25 mouse cellular contexts compared by ENCODE assay signal in genomic region chr5:89578678-89579077, GRCm38 (mm10). TPM values are rescaled to one million over a fixed set of nuclear protein-coding genes. Genes with fewer than 3 reads are reported as not detected.
DNase-seq lines count a peak whose midpoint lies in the region; ATAC-seq and TF ChIP-seq lines count a peak whose summit lies in the region.
"Had no signal": no experiment of that assay in that cellular context is flagged by ENCODE, and none has a peak within 500 bp of the region (broad histone marks: within the 10 kb centered on the region; RNA-seq: fewer than 3 reads in every experiment).

No protein-coding gene starts in this region.

- WGBS in liver, adult 2 months, result 12% methylated on average over 1 of the region's 1 CpGs
- WGBS in lung, embryonic 16.5 days, result 56% methylated on average over 1 of the region's 1 CpGs
- 39% methylated on average over 1 of the region's 1 CpGs for WGBS in lung, postnatal 0 days
- whole genome bisulfite sequencing in kidney, embryonic 16.5 days, result 83% methylated on average over 1 of the region's 1 CpGs

- CTCF ChIA-PET in Patski (lab: Charles Lee), result no interaction called here

- H3K36me3 ChIP-seq in liver, adult 2 months (ENCODE audit: control insufficient read depth, insufficient read depth, low read length), result no peaks in the 10 kb centered on the region
- no peaks in the 10 kb centered on the region for H3K36me3 ChIP-seq in lung, embryonic 16.5 days (ENCODE audit: control insufficient read depth, insufficient read depth, low read length)
- no peaks in the 10 kb centered on the region for H3K36me3 ChIP-seq in lung, postnatal 0 days (ENCODE audit: insufficient read depth, low read length)
- no peaks in the 10 kb centered on the region for H3K36me3 ChIP-seq in kidney, embryonic 16.5 days (ENCODE audit: insufficient read depth, low read length)
- H3K36me3 ChIP-seq: embryonic facial prominence, embryonic 10.5 days; embryonic facial prominence, embryonic 12.5 days; forebrain, embryonic 15.5 days had no signal

- H3K9me3 ChIP-seq in lung, embryonic 16.5 days (ENCODE audit: control insufficient read depth, low read length), result no peaks in the 10 kb centered on the region
- no peaks in the 10 kb centered on the region for H3K9me3 ChIP-seq in lung, postnatal 0 days (ENCODE audit: low read length)
- H3K9me3 ChIP-seq in kidney, embryonic 16.5 days (ENCODE audit: low read length), result no peaks in the 10 kb centered on the region
- H3K9me3 ChIP-seq: embryonic facial prominence, embryonic 10.5 days; embryonic facial prominence, embryonic 12.5 days; forebrain, embryonic 13.5 days; forebrain, embryonic 15.5 days had no signal

- peak; percentile 41; the same call in 1 of the 2 replicates for ATAC-seq in lung, embryonic 16.5 days (ENCODE audit: low read depth)
- ATAC-seq in lung, postnatal 0 days, result no peak
- ATAC-seq in Patski, result peak; percentile 95
- ATAC-seq in kidney, embryonic 16.5 days (ENCODE audit: low FRiP score, low TSS enrichment), result no peak
- ATAC-seq: forebrain, embryonic 13.5 days; forebrain, embryonic 15.5 days; forebrain, postnatal 0 days had no signal

- no peak for TF ChIP-seq EP300 in lung, postnatal 0 days (IDR thresholded peaks at IDR 0.05)

- TF ChIP-seq CTCF in liver, adult 2 months (IDR thresholded peaks at IDR 0.05; ENCODE audit: low read depth, low read length), result no peak
- TF ChIP-seq CTCF in lung, postnatal 0 days (IDR thresholded peaks at IDR 0.05), result no peak
- TF ChIP-seq CTCF in Patski (IDR thresholded peaks at IDR 0.05), result no peak

- in situ Hi-C loops in Patski (cut with MboI; ENCODE audit: low pct_unique_long_range_greater_than_20kb), result no loop called here

- POLR2A ChIA-PET in Patski (lab: Charles Lee), result no interaction called here

- no peaks in the 10 kb centered on the region for H3K27me3 ChIP-seq in liver, adult 2 months (ENCODE audit: control insufficient read depth, insufficient read depth, low read length)
- H3K27me3 ChIP-seq in lung, embryonic 16.5 days (ENCODE audit: control insufficient read depth, insufficient read depth, low read depth, low read length), result no peaks in the 10 kb centered on the region
- H3K27me3 ChIP-seq in lung, postnatal 0 days (replicated peaks; ENCODE audit: insufficient read depth, low read length), result no peaks in the 10 kb centered on the region
- peaks cover 2% of the 10 kb centered on the region for H3K27me3 ChIP-seq in Patski
- H3K27me3 ChIP-seq in kidney, embryonic 16.5 days (ENCODE audit: insufficient read depth, low read length), result no peaks in the 10 kb centered on the region
- H3K27me3 ChIP-seq: embryonic facial prominence, embryonic 12.5 days; forebrain, embryonic 13.5 days; forebrain, embryonic 15.5 days had no signal

- no peak overlapping the region for H3K4me2 ChIP-seq in lung, embryonic 16.5 days (ENCODE audit: low read depth, low read length)
- H3K4me2 ChIP-seq in lung, postnatal 0 days (replicated peaks; ENCODE audit: low read depth, low read length), result no peak overlapping the region
- no peak overlapping the region for H3K4me2 ChIP-seq in kidney, embryonic 16.5 days (replicated peaks; ENCODE audit: low read depth, low read length)
- H3K4me2 ChIP-seq: embryonic facial prominence, embryonic 12.5 days; forebrain, embryonic 13.5 days; forebrain, embryonic 15.5 days had no signal

- TF ChIP-seq POLR2A in liver, adult 2 months (IDR thresholded peaks at IDR 0.05; ENCODE audit: extremely low read depth, insufficient read depth, low read length), result no peak

- no peaks in the 10 kb centered on the region for H3K79me2 ChIP-seq in liver, adult 2 months (ENCODE audit: control insufficient read depth, insufficient read depth, low read length)

- H3K27ac ChIP-seq in liver, adult 2 months (replicated peaks; ENCODE audit: insufficient read depth, low read depth, low read length), result no peak overlapping the region
- no peak overlapping the region for H3K27ac ChIP-seq in lung, embryonic 16.5 days (ENCODE audit: low read length)
- H3K27ac ChIP-seq in lung, postnatal 0 days (ENCODE audit: low read length), result no peak overlapping the region
- H3K27ac ChIP-seq in kidney, embryonic 16.5 days (ENCODE audit: low read length), result no peak overlapping the region
- H3K27ac ChIP-seq: embryonic facial prominence, embryonic 10.5 days; embryonic facial prominence, embryonic 12.5 days; forebrain, embryonic 13.5 days; forebrain, embryonic 15.5 days had no signal

- DNase-seq in liver, adult 2 months (ENCODE audit: extremely low read depth, low read depth, low spot score), result peak; percentile 44
- DNase-seq in liver (no peak), Patski (ENCODE audit: low read depth, low spot score) (peak; percentile 59)
- no peak for DNase-seq in lung, postnatal 0 days (ENCODE audit: low spot score)
- no peak for DNase-seq in frontal cortex, postnatal 14 days (ENCODE audit: low spot score in 2 of 2)
- DNase-seq: adrenal gland, adult 2 months; adrenal gland, postnatal 10 days; adrenal gland, postnatal 25 days; B cell, adult 2 months; cerebellum, adult 11-12 months; cerebellum, adult 2 months; cerebellum, adult 9-10 months; cerebellum, postnatal 10 days; cerebellum, postnatal 25 days; forebrain, postnatal 0 days had no signal

- H3K4me3 ChIP-seq in liver, adult 2 months (ENCODE audit: insufficient read depth, low read depth, low read length), result no peak overlapping the region
- H3K4me3 ChIP-seq in lung, embryonic 16.5 days (ENCODE audit: low read length), result no peak overlapping the region
- H3K4me3 ChIP-seq in lung, postnatal 0 days (ENCODE audit: low read depth, low read length), result no peak overlapping the region
- no peak overlapping the region for H3K4me3 ChIP-seq in kidney, embryonic 16.5 days (ENCODE audit: low read length)
- H3K4me3 ChIP-seq: embryonic facial prominence, embryonic 10.5 days; embryonic facial prominence, embryonic 12.5 days; forebrain, embryonic 13.5 days; forebrain, embryonic 15.5 days had no signal

- peaks cover 2% of the 10 kb centered on the region; the same call in 1 of the 2 replicates for H3K4me1 ChIP-seq in liver, adult 2 months (ENCODE audit: control insufficient read depth, insufficient read depth, low read length)
- no peaks in the 10 kb centered on the region for H3K4me1 ChIP-seq in lung, embryonic 16.5 days (replicated peaks; ENCODE audit: control insufficient read depth, insufficient read depth, low read length)
- H3K4me1 ChIP-seq in lung, postnatal 0 days (ENCODE audit: insufficient read depth, low read depth, low read length), result no peaks in the 10 kb centered on the region
- H3K4me1 ChIP-seq in kidney, embryonic 16.5 days (ENCODE audit: insufficient read depth, low read length), result no peaks in the 10 kb centered on the region
- H3K4me1 ChIP-seq: embryonic facial prominence, embryonic 10.5 days; embryonic facial prominence, embryonic 12.5 days; forebrain, embryonic 13.5 days; forebrain, embryonic 15.5 days had no signal

- H3K9ac ChIP-seq in liver, adult 2 months (ENCODE audit: low read depth, low read length), result no peak overlapping the region
- no peak overlapping the region for H3K9ac ChIP-seq in lung, embryonic 16.5 days (ENCODE audit: low read length)
- H3K9ac ChIP-seq in lung, postnatal 0 days (replicated peaks; ENCODE audit: low read depth), result no peak overlapping the region
- no peak overlapping the region for H3K9ac ChIP-seq in kidney, embryonic 16.5 days (replicated peaks; ENCODE audit: low read length)
- H3K9ac ChIP-seq: embryonic facial prominence, embryonic 12.5 days; forebrain, embryonic 13.5 days; forebrain, embryonic 15.5 days; forebrain, postnatal 0 days had no signal

RNA-seq across cellular contexts. Expression of gene Npffr2, which starts 51.4 kb away (rescaled TPM):
- total RNA-seq in liver, adult 2 months (2014; rRNA removed), result not detected in 2 replicates
- not detected in 2 replicates for polyA plus RNA-seq in liver, adult 2 months (2012; rRNA removed)
- polyA plus RNA-seq in lung, embryonic 16.5 days (2015; fragmentation: Nextera tagmentation; extraction: Ambion mirVana), result not detected in 2 replicates
- polyA plus RNA-seq in lung, postnatal 0 days (2015; fragmentation: Nextera tagmentation; extraction: Ambion mirVana), result 0.15 and 0.16 TPM in 2 replicates
- 0.05 TPM for polyA plus RNA-seq in Patski (2021)
- polyA plus RNA-seq in kidney, embryonic 16.5 days (2015; fragmentation: Nextera tagmentation; extraction: Ambion mirVana), result not detected in 2 replicates
- total RNA-seq: adrenal gland, adult 2 months; adrenal gland, postnatal 10 days; adrenal gland, postnatal 25 days; adrenal gland, postnatal 4 days; ES-E14; MEL had no signal
- polyA plus RNA-seq: adrenal gland, adult 2 months; cortical plate, adult 2 months; forebrain, embryonic 13.5 days; forebrain, embryonic 15.5 days had no signal

Comparison
In these comparisons a context has a peak if more than half of its experiments do, and no peak if none do; other contexts are left out.
1. DNase-seq: peak in liver, adult 2 months (single experiment) and Patski (single experiment); none in liver (single experiment), lung, postnatal 0 days (single experiment) and frontal cortex, postnatal 14 days (0 of 2).
2. ATAC-seq: peak in lung, embryonic 16.5 days (single experiment) and Patski (single experiment); none in lung, postnatal 0 days (single experiment) and kidney, embryonic 16.5 days (single experiment).